Mouse (Mus musculus) stomach, postnatal 0 days (tissue): ENCODE measurements around the gene Trpd52l3. TPM values are rescaled to one million over a fixed set of nuclear protein-coding genes. Genes with fewer than 3 reads are reported as not detected.

Experiments
- ATAC-seq: fragments of 200-750 bp; cut with Nextera tagmentation; 2 replicates; pipeline ENCODE4 v1.8.0; 2017; ENCODE audit not compliant: low FRiP score, low TSS enrichment
- DNase-seq: peaks from one replicate; pipeline ENCODE4 v3.0.0-alpha.2; 2016; ENCODE audit warnings: low spot score
- H3K27ac ChIP-seq: fragments of 300-500 bp; sonication (generic); replicated peaks from 2 replicates; pipeline ENCODE4 v1.5.1; 2014; ENCODE audit warnings: mild to moderate bottlenecking, control low read depth
- H3K27me3 ChIP-seq: fragments of 300-500 bp; sonication (generic); 2 replicates; pipeline ENCODE4 v1.6.1; 2014; ENCODE audit warnings: low read length; ENCODE audit not compliant: control insufficient read depth, insufficient read depth
- H3K36me3 ChIP-seq: fragments of 300-500 bp; sonication (generic); 2 replicates; pipeline ENCODE4 v1.6.1; 2014; ENCODE audit warnings: low read length, mixed read lengths; ENCODE audit not compliant: control insufficient read depth, insufficient read depth
- H3K4me1 ChIP-seq: fragments of 300-500 bp; sonication (generic); replicated peaks from 2 replicates; pipeline ENCODE4 v1.6.1; 2014; ENCODE audit warnings: antibody characterized with exemption; ENCODE audit not compliant: control insufficient read depth, insufficient read depth
- H3K4me2 ChIP-seq: fragments of 300-500 bp; sonication (generic); replicated peaks from 2 replicates; pipeline ENCODE4 v1.6.1; 2014; ENCODE audit warnings: low read depth, mild to moderate bottlenecking, control low read depth, moderate library complexity
- H3K4me3 ChIP-seq: fragments of 300-500 bp; sonication (generic); 2 replicates; pipeline ENCODE4 v1.5.1; 2014; ENCODE audit warnings: low read depth, low read length, control low read depth
- H3K9ac ChIP-seq: fragments of 300-500 bp; sonication (generic); 2 replicates; pipeline ENCODE4 v1.6.1; 2014; ENCODE audit warnings: mild to moderate bottlenecking, low read length, control low read depth, mixed read lengths
- H3K9me3 ChIP-seq: fragments of 300-500 bp; sonication (generic); 2 replicates; pipeline ENCODE4 v1.6.1; 2016; ENCODE audit warnings: low read length; ENCODE audit not compliant: control insufficient read depth
- CTCF ChIP-seq: IDR thresholded peaks from 2 replicates; pipeline ENCODE4 v1.5.1; 2016; ENCODE audit warnings: antibody characterized with exemption, low read depth, mild to moderate bottlenecking, moderate library complexity
- EP300 ChIP-seq: optimal IDR thresholded peaks from 2 replicates; pipeline ENCODE3; 2016; ENCODE audit warnings: antibody characterized with exemption
- WGBS: fragments of 180-500 bp; shearing (Covaris S2); extraction: QIAGEN DNeasy Blood & Tissue Kit; methylation state at CpG from one replicate; pipeline ENCODE4 v1.1.7; 2014; 5-methylcytosine and 5-hydroxymethylcytosine counted together
- polyA plus RNA-seq: library from polyadenylated mRNA; unstranded; fragments of >200 nt; fragmentation: Nextera tagmentation; extraction: Ambion mirVana; gene quantifications from 2 replicates; pipeline ENCODE4 v1.2.1, GENCODE M21; 2015

Trpd52l3 gene
- polyA plus RNA-seq, 1 experiment from 2014 or later: not detected

GRCm38 (mm10) chr19:30000406-30001365 is 2.9 kb upstream of the Trpd52l3 start:
- WGBS: 68% methylated on average over 12 of the region's 12 CpGs
- H3K4me1 ChIP-seq: no peaks in the 10 kb centered on the region

GRCm38 (mm10) chr19:30001550-30001949 is 2.0 kb upstream of the Trpd52l3 start:
- ATAC-seq: no peak
- no peak overlapping the region for H3K9ac ChIP-seq

More at GRCm38 (mm10) chr19:30000406-30001365, 2.9 kb upstream of the Trpd52l3 start:
- Histone ChIP-seq H3K9me3 (no peaks in the 10 kb centered on the region), H3K27ac (no peak overlapping the region), H3K4me3 (no peak overlapping the region), H3K9ac (no peak overlapping the region), H3K27me3 (no peaks in the 10 kb centered on the region), H3K36me3 (no peaks in the 10 kb centered on the region), H3K4me2 (no peak overlapping the region)
- ATAC-seq (no peak), DNase-seq (no peak)
- TF ChIP-seq EP300 (no peak), CTCF (no peak)

GRCm38 (mm10) chr19:30006371-30006770 is 2.8 kb downstream of the Trpd52l3 start:
- H3K4me1 ChIP-seq: no peaks in the 10 kb centered on the region
- no peak overlapping the region for H3K4me3 ChIP-seq
- 79% methylated on average over 3 of the region's 3 CpGs for WGBS
- DNase-seq (no peak), ATAC-seq (no peak)
- H3K9me3 ChIP-seq: no peaks in the 10 kb centered on the region
- H3K36me3 ChIP-seq: no peaks in the 10 kb centered on the region
- H3K27me3 ChIP-seq: no peaks in the 10 kb centered on the region
- no peak overlapping the region for H3K4me2 ChIP-seq
- no peak overlapping the region for H3K9ac ChIP-seq
- TF ChIP-seq CTCF: no peak
- no peak for TF ChIP-seq EP300
- no peak overlapping the region for H3K27ac ChIP-seq

More at GRCm38 (mm10) chr19:30001550-30001949, 2.0 kb upstream of the Trpd52l3 start:
- H3K27me3 ChIP-seq: no peaks in the 10 kb centered on the region
- TF ChIP-seq CTCF: no peak
- TF ChIP-seq EP300: no peak
- no peak for DNase-seq
- H3K4me1 ChIP-seq: no peaks in the 10 kb centered on the region
- H3K36me3 ChIP-seq: no peaks in the 10 kb centered on the region
- 43% methylated on average over 6 of the region's 6 CpGs for WGBS
- H3K27ac ChIP-seq: no peak overlapping the region
- no peak overlapping the region for H3K4me3 ChIP-seq
- no peak overlapping the region for H3K4me2 ChIP-seq
- H3K9me3 ChIP-seq: no peaks in the 10 kb centered on the region

GRCm38 (mm10) chr19:30010520-30011296 is 7.1 kb downstream of the Trpd52l3 start:
- H3K4me2 ChIP-seq: 0 out of 2 replicates have a peak overlapping the region, but pooled peaks have one; percentile 18
- no peak overlapping the region for H3K9ac ChIP-seq
- WGBS: 46% methylated on average over 13 of the region's 13 CpGs
- no peak overlapping the region for H3K27ac ChIP-seq
- no peak for DNase-seq
- ATAC-seq: no peak
- H3K4me3 ChIP-seq: no peak overlapping the region
- H3K36me3 ChIP-seq: no peaks in the 10 kb centered on the region
- H3K4me1 ChIP-seq: no peaks in the 10 kb centered on the region
- H3K9me3 ChIP-seq: no peaks in the 10 kb centered on the region
- H3K27me3 ChIP-seq: no peaks in the 10 kb centered on the region
- TF ChIP-seq CTCF: no peak
- no peak for TF ChIP-seq EP300

GRCm38 (mm10) chr19:30014331-30014730 is 10.7 kb downstream of the Trpd52l3 start:
- H3K9me3 ChIP-seq: no peaks in the 10 kb centered on the region
- H3K4me2 ChIP-seq: no peak overlapping the region
- ATAC-seq: no peak
- TF ChIP-seq CTCF (no peak), EP300 (no peak)
- H3K4me3 ChIP-seq: no peak overlapping the region
- no peaks in the 10 kb centered on the region for H3K36me3 ChIP-seq
- no peak overlapping the region for H3K9ac ChIP-seq
- no peak for DNase-seq
- no peaks in the 10 kb centered on the region for H3K27me3 ChIP-seq
- no peaks in the 10 kb centered on the region for H3K4me1 ChIP-seq
- 78% methylated on average over 3 of the region's 3 CpGs for WGBS
- H3K27ac ChIP-seq: no peak overlapping the region
